24 mouse cellular contexts compared by ENCODE assay signal in genomic region chr13:57146708-57147107, GRCm38 (mm10).
DNase-seq lines count a peak whose midpoint lies in the region; ATAC-seq and TF ChIP-seq lines count a peak whose summit lies in the region.
"Had no signal": no experiment of that assay in that cellular context is flagged by ENCODE, and none has a peak within 500 bp of the region (broad histone marks: within the 10 kb centered on the region; RNA-seq: fewer than 3 reads in every experiment).

No protein-coding gene starts in this region.

- DNase-seq in cerebellum, postnatal 10 days: peak; percentile 46 to 50
- DNase-seq in cerebellum, adult 2 months: no peak
- peak; percentile 39 for DNase-seq in left cerebral cortex, postnatal 4 days
- no peak for DNase-seq in left cerebral cortex, postnatal 36 days (ENCODE audit: low spot score in 2 of 2)
- no peak for DNase-seq in gastrocnemius, adult 2 months
- DNase-seq: adrenal gland, adult 8-10 months; B cell, adult 2 months; cerebellum, adult 11 months; cerebellum, adult 9-10 months; cerebellum, postnatal 36 days; gastrocnemius, postnatal 25 days; heart, postnatal 4 days had no signal

- H3K27ac ChIP-seq in cerebellum, adult 2 months (ENCODE audit: insufficient read depth, low read length): no peak overlapping the region
- no peak overlapping the region for H3K27ac ChIP-seq in forebrain, embryonic 15.5 days (replicated peaks)
- no peak overlapping the region for H3K27ac ChIP-seq in forebrain, embryonic 13.5 days
- H3K27ac ChIP-seq in limb, embryonic 12.5 days: 0 out of 2 replicates have a peak overlapping the region, but pooled peaks have one; percentile 24
- no peak overlapping the region for H3K27ac ChIP-seq in gastrocnemius, adult 2 months
- H3K27ac ChIP-seq: embryonic facial prominence, embryonic 15.5 days; heart, embryonic 13.5 days; hindbrain, embryonic 12.5 days had no signal

- H3K9me3 ChIP-seq in forebrain, embryonic 15.5 days: no peaks in the 10 kb centered on the region
- no peaks in the 10 kb centered on the region for H3K9me3 ChIP-seq in forebrain, embryonic 13.5 days (replicated peaks)
- no peaks in the 10 kb centered on the region for H3K9me3 ChIP-seq in limb, embryonic 12.5 days
- H3K9me3 ChIP-seq: embryonic facial prominence, embryonic 15.5 days; forebrain, embryonic 12.5 days; heart, embryonic 13.5 days; hindbrain, embryonic 12.5 days had no signal

- H3K4me2 ChIP-seq in forebrain, embryonic 15.5 days (replicated peaks): no peak overlapping the region
- no peak overlapping the region for H3K4me2 ChIP-seq in forebrain, embryonic 13.5 days
- no peak overlapping the region for H3K4me2 ChIP-seq in limb, embryonic 12.5 days
- H3K4me2 ChIP-seq: embryonic facial prominence, embryonic 15.5 days; forebrain, embryonic 12.5 days; heart, embryonic 13.5 days; hindbrain, embryonic 12.5 days had no signal

- TF ChIP-seq CTCF in cerebellum, adult 2 months (IDR thresholded peaks at IDR 0.05; ENCODE audit: borderline replicate concordance, insufficient read depth, low read depth, low read length): no peak
- no peak for TF ChIP-seq CTCF in gastrocnemius, adult 2 months (IDR thresholded peaks at IDR 0.05)

- no peak for TF ChIP-seq POLR2A in cerebellum, adult 2 months (IDR thresholded peaks at IDR 0.05; ENCODE audit: borderline replicate concordance, insufficient read depth, low read length)

- H3K36me3 ChIP-seq in forebrain, embryonic 15.5 days: no peaks in the 10 kb centered on the region
- H3K36me3 ChIP-seq in forebrain, embryonic 13.5 days (ENCODE audit: poor library complexity, severe bottlenecking): no peaks in the 10 kb centered on the region
- no peaks in the 10 kb centered on the region for H3K36me3 ChIP-seq in limb, embryonic 12.5 days
- H3K36me3 ChIP-seq: embryonic facial prominence, embryonic 15.5 days; forebrain, embryonic 12.5 days; G1E; heart, embryonic 13.5 days; hindbrain, embryonic 12.5 days had no signal

- no peak overlapping the region for H3K4me3 ChIP-seq in cerebellum, adult 2 months (replicated peaks; ENCODE audit: insufficient read depth, low read depth, low read length)
- no peak overlapping the region for H3K4me3 ChIP-seq in forebrain, embryonic 15.5 days
- no peak overlapping the region for H3K4me3 ChIP-seq in forebrain, embryonic 13.5 days
- H3K4me3 ChIP-seq in limb, embryonic 12.5 days (replicated peaks): no peak overlapping the region
- H3K4me3 ChIP-seq in gastrocnemius, adult 2 months: no peak overlapping the region
- H3K4me3 ChIP-seq: embryonic facial prominence, embryonic 15.5 days; erythroblast, embryonic 14.5 days; forebrain, embryonic 12.5 days; heart, embryonic 13.5 days; hindbrain, embryonic 12.5 days had no signal

- no peaks in the 10 kb centered on the region for H3K27me3 ChIP-seq in cerebellum, adult 2 months (ENCODE audit: control insufficient read depth, insufficient read depth, low read length)
- no peaks in the 10 kb centered on the region for H3K27me3 ChIP-seq in forebrain, embryonic 15.5 days
- peaks cover 2% of the 10 kb centered on the region; the same call in 1 of the 2 replicates for H3K27me3 ChIP-seq in forebrain, embryonic 13.5 days
- no peaks in the 10 kb centered on the region for H3K27me3 ChIP-seq in limb, embryonic 12.5 days
- H3K27me3 ChIP-seq: embryonic facial prominence, embryonic 15.5 days; heart, embryonic 13.5 days; hindbrain, embryonic 12.5 days had no signal

- ATAC-seq in forebrain, embryonic 15.5 days (replicated peaks): 0 out of 2 replicates have a peak, but pooled peaks have one; percentile 16
- ATAC-seq in forebrain, embryonic 13.5 days: no peak
- no peak for ATAC-seq in limb, embryonic 12.5 days (ENCODE audit: insufficient number of reproducible peaks, insufficient read depth, low FRiP score, low TSS enrichment, low read depth)
- ATAC-seq: CD4-positive, CD25-positive, alpha-beta regulatory T cell, adult 4 months; inflammation-experienced regulatory T-cells, adult 6 months; intestine, postnatal 0 days had no signal

- 42% methylated on average over 4 of the region's 4 CpGs for WGBS in cerebellum, adult 2 months
- WGBS in forebrain, embryonic 15.5 days: 23% methylated on average over 4 of the region's 4 CpGs
- 20% methylated on average over 4 of the region's 4 CpGs for WGBS in forebrain, embryonic 13.5 days
- WGBS in limb, embryonic 12.5 days: 42% methylated on average over 4 of the region's 4 CpGs

- no peak overlapping the region for H3K9ac ChIP-seq in forebrain, embryonic 15.5 days (replicated peaks)
- no peak overlapping the region for H3K9ac ChIP-seq in forebrain, embryonic 13.5 days
- H3K9ac ChIP-seq in limb, embryonic 12.5 days (replicated peaks): no peak overlapping the region
- H3K9ac ChIP-seq: embryonic facial prominence, embryonic 15.5 days; forebrain, embryonic 12.5 days; heart, embryonic 13.5 days; hindbrain, embryonic 12.5 days had no signal

- intact Hi-C loops in left cerebral cortex, postnatal 4 days (cut with DNase I): no loop called here
- intact Hi-C loops in left cerebral cortex, postnatal 36 days (cut with DNase I): no loop called here
- intact Hi-C loops in gastrocnemius, adult 2 months (cut with DNase I): no loop called here

- H3K4me1 ChIP-seq in cerebellum, adult 2 months (ENCODE audit: control insufficient read depth, insufficient read depth, low read length): 0 out of 2 replicates have a peak, but pooled peaks cover 4% of the 10 kb centered on the region
- peaks cover 30% of the 10 kb centered on the region for H3K4me1 ChIP-seq in forebrain, embryonic 15.5 days
- peaks cover 29% of the 10 kb centered on the region for H3K4me1 ChIP-seq in forebrain, embryonic 13.5 days
- peaks cover 24% of the 10 kb centered on the region for H3K4me1 ChIP-seq in limb, embryonic 12.5 days (replicated peaks)

Comparison
In these comparisons a context has a peak if more than half of its experiments do, and no peak if none do; other contexts are left out.
1. DNase-seq: peak in cerebellum, postnatal 10 days (2 of 2) and left cerebral cortex, postnatal 4 days (single experiment); none in cerebellum, adult 2 months (0 of 2), left cerebral cortex, postnatal 36 days (0 of 2) and gastrocnemius, adult 2 months (single experiment).